Mouse (Mus musculus) cerebral cortex, adult 2 months (tissue): ENCODE data around the gene Hist1h3c.

ENCODE experiments used
- WGBS: fragments of 180-500 bp; shearing (Covaris S2); methylation state at CpG from one replicate; pipeline ENCODE4 v1.1.7; 2018; 5-methylcytosine and 5-hydroxymethylcytosine counted together

The Hist1h3c gene

DNA sequence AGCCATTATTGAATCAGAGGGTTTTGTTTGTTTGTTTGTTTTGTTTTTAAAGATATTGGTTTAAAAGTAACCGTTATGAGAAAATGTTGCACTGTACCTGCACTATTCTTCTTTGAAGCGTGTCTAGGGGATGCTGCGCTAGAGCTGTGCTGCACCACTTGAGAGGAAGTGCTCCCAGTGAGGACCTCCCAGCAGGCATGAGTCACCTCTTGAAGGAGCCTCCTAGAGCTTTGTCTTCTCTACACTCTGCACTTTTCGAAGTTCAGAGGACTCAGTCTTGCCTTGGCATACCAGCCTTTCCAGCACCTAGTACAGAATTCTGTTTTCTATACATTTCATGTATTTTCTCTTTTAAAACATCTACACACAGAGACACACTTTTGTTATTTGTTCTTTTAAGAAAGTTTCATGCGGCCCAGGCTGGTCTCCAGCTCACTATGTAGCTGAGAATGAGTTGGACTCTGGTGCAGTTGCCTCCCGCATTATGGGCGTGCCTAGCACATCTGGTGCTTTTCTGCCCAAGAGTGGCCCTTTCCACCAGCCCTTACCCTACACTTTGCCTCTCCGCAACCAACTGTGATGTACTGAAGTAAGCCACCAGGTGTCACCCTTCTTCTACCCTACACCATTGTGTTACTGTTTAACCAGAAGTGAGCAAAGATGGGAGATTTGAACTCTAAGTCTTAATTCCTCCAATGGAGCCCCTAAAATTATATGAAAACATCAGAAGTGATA is 44.4 kb downstream of the Hist1h3c start:
- 19% methylated on average over 8 of the region's 8 CpGs for WGBS

DNA sequence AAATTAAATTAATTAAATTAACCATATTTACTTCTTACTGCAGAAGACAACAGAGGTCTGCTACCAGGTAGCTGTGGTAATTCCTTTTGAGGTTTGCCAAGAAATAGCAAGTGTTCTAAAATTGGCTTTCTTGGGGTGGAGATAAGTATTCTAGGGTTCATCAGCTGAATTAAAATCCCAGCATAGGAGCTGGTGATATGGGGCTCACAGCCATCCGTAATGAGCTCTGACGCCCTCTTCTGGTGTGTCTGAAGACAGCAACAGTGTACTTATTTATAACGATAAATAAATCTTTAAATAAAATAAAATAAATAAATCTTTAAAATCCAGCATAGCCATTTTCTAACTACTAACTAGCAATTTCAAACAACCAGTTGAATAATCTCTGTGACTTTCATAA is 45.6 kb downstream of the Hist1h3c start:
- 54% methylated on average over 3 of the region's 3 CpGs for WGBS

DNA sequence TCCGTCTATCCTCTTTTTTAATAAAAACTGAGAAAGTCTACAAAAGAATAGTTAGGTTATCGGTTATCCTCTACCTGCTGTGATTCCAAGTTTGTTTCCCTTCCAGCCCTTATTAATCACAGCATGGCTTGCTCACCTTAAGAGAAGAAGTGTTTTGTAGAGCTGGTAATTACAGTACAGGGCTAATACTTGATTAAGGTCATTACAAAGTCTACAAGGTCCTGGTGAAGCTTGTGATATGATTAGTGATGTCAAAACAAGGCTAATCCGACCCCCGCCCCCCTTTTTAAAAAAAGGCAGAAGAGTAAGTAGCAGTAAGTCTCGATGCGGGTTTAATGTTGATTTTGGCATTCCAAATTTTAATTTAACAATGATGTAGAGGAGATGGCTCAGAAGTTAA is 46.4 kb downstream of the Hist1h3c start:
- 42% methylated on average over 6 of the region's 6 CpGs for WGBS

DNA sequence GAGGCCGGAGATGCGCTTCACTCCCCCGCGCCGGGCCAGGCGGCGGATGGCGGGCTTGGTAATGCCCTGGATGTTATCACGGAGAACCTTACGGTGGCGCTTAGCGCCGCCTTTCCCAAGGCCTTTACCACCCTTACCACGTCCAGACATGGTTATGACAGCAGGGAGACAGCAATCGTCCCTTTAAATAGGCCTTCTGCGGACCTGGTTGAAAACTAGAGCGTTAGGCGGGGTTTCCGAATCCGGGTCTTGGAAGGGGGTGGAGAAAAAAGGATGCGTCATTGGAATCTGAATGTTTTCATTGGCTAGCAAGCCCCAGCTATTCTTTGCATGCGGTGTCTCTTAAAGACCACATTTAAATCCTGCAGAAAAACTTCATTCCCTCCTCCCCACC is 47.1 kb downstream of the Hist1h3c start, which contains the start of gene Hist1h4c:
Gene Hist1h4c, minus strand, starts transcription at position 155 of the 394 bp plus-strand sequence.
- WGBS: under 1% methylated on average over 22 of the region's 22 CpGs

DNA sequence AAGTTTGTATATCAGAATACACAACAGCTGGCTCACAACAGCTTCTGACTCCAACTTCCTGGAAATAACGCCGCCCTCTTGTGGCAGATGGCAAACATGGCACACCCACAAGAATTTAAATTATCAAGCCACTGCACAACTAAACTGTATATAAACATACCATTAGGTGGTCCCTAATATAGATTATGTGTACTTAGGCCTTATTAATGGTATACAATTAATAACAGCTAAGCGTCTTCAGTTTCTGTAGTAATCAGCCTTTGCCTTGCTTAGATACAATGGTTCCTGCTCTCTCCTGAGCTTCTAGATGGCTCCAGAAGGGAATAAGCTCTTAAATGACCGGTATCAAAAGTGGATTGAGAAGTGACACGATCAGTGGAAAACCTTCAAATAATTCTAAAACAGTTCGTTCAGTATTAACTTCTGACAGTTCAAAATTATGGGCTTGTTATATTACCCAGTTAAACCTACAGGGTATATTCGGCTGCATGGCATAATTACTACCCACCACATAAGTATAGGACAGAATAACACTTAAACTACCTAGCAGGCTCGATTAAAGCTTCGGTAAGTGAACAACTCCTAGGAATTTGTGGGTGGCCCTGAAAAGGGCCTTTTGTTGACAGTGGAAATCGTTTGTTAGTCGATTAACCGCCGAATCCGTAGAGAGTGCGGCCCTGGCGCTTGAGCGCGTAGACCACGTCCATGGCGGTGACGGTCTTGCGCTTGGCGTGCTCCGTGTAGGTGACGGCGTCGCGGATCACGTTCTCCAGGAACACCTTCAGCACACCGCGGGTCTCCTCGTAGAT is 47.7 kb downstream of the Hist1h3c start:
- under 1% methylated on average over 29 of the region's 32 CpGs for WGBS

DNA sequence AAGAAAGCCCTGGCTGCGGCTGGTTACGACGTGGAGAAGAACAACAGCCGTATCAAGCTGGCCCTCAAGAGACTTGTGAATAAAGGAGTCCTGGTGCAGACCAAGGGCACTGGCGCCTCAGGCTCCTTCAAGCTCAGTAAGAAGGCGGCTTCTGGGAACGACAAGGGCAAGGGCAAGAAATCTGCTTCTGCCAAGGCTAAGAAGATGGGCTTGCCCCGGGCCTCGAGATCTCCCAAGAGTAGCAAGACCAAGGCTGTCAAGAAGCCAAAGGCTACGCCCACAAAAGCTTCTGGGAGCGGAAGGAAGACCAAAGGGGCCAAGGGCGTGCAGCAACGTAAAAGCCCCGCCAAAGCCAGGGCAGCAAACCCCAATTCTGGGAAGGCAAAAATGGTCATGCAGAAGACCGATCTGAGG is 49.3 kb downstream of the Hist1h3c start:
- 65% methylated on average over 15 of the region's 15 CpGs for WGBS

DNA sequence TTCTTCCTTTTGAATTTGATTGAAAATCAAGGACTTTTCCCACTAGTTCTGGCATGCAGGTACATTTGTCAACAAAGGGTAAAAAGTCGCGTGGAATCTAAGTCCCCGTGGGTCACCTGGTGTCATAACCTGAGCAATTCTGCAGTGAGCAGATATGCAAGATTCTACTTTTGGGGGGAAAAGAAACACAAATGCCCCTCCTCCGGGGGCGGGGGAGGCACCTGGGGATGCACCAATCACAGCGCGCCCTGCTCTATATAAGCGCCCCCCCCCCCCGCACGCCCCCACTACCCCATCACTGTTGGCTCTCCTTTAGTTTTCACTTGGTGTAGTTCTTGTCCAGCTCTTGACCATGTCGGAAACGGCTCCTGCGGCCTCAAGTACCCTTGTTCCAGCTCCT is 49.9 kb downstream of the Hist1h3c start, which contains the start of gene Hist1h1t:
Gene Hist1h1t, plus strand, starts transcription at position 301 of the 400 bp plus-strand sequence.
- 59% methylated on average over 13 of the region's 13 CpGs for WGBS
